Mouse (Mus musculus) kidney, postnatal 0 days (tissue): ENCODE data around the gene Tnrc6c. TPM values are rescaled to one million over a fixed set of nuclear protein-coding genes. Genes with fewer than 3 reads are reported as not detected.

ENCODE experiments used
- ATAC-seq: fragments of 200-750 bp; cut with Nextera tagmentation; replicated peaks from 2 replicates; pipeline ENCODE4 v1.8.0; 2017; ENCODE audit warnings: low read depth, moderate number of reproducible peaks, moderate TSS enrichment, moderate library complexity; ENCODE audit not compliant: low FRiP score
- DNase-seq: peaks from one replicate; pipeline ENCODE4 v3.0.0-alpha.2; 2016; ENCODE audit warnings: low spot score
- H3K27ac ChIP-seq: fragments of 300-500 bp; sonication (generic); 2 replicates; pipeline ENCODE4 v1.5.1; 2014; ENCODE audit warnings: mild to moderate bottlenecking
- H3K27me3 ChIP-seq: fragments of 300-500 bp; sonication (generic); 2 replicates; pipeline ENCODE4 v1.6.1; 2014; ENCODE audit warnings: low read length, mixed read lengths; ENCODE audit not compliant: insufficient read depth
- H3K36me3 ChIP-seq: fragments of 300-500 bp; sonication (generic); 2 replicates; pipeline ENCODE4 v1.6.1; 2014; ENCODE audit warnings: low read length, mixed read lengths; ENCODE audit not compliant: insufficient read depth
- H3K4me1 ChIP-seq: fragments of 300-500 bp; sonication (generic); replicated peaks from 2 replicates; pipeline ENCODE4 v1.6.1; 2014; ENCODE audit warnings: antibody characterized with exemption, low read length, mixed read lengths; ENCODE audit not compliant: insufficient read depth
- H3K4me2 ChIP-seq: fragments of 300-500 bp; sonication (generic); 2 replicates; pipeline ENCODE4 v1.6.1; 2014; ENCODE audit warnings: mild to moderate bottlenecking, low read length, moderate library complexity, mixed read lengths
- H3K4me3 ChIP-seq: fragments of 300-500 bp; sonication (generic); replicated peaks from 2 replicates; pipeline ENCODE4 v1.5.1; 2014; ENCODE audit warnings: low read depth, low read length
- H3K9ac ChIP-seq: fragments of 300-500 bp; sonication (generic); 2 replicates; pipeline ENCODE4 v1.6.1; 2014; ENCODE audit warnings: low read depth, low read length
- H3K9me3 ChIP-seq: fragments of 300-500 bp; sonication (generic); replicated peaks from 2 replicates; pipeline ENCODE4 v1.6.1; 2016; ENCODE audit warnings: low read length, inconsistent platforms, mixed read lengths
- CTCF ChIP-seq: IDR thresholded peaks from 2 replicates; pipeline ENCODE4 v1.5.1; 2016; ENCODE audit warnings: antibody characterized with exemption, low read depth, mild to moderate bottlenecking, moderate library complexity
- WGBS: fragments of 180-500 bp; shearing (Covaris S2); extraction: QIAGEN DNeasy Blood & Tissue Kit; methylation state at CpG from one replicate; pipeline ENCODE4 v1.1.7; 2014; 5-methylcytosine and 5-hydroxymethylcytosine counted together
- polyA plus RNA-seq: library from polyadenylated mRNA; unstranded; fragments of >200 nt; fragmentation: Nextera tagmentation; extraction: Ambion mirVana; gene quantifications from 2 replicates; pipeline ENCODE4 v1.2.1, GENCODE M21; 2015

The Tnrc6c gene
- polyA plus RNA-seq, 1 experiment from 2014 or later = 8.7 TPM

- Histone ChIP-seq H3K4me3 (no peak overlapping the region), H3K36me3 (no peaks in the 10 kb centered on the region), H3K4me2 (no peak overlapping the region), H3K27ac (no peak overlapping the region), H3K9me3 (no peaks in the 10 kb centered on the region), H3K9ac (no peak overlapping the region), H3K27me3 (no peaks in the 10 kb centered on the region), H3K4me1 (no peaks in the 10 kb centered on the region)
- TF ChIP-seq CTCF = peak; percentile 28; the same call in 1 of the 2 replicates
- no peak for DNase-seq
- ATAC-seq = no peak
- 90% methylated on average over 2 of the region's 2 CpGs for WGBS
Observed at GRCm38 (mm10) chr11:117642181-117642580, 11.9 kb upstream of the Tnrc6c start.

DNA sequence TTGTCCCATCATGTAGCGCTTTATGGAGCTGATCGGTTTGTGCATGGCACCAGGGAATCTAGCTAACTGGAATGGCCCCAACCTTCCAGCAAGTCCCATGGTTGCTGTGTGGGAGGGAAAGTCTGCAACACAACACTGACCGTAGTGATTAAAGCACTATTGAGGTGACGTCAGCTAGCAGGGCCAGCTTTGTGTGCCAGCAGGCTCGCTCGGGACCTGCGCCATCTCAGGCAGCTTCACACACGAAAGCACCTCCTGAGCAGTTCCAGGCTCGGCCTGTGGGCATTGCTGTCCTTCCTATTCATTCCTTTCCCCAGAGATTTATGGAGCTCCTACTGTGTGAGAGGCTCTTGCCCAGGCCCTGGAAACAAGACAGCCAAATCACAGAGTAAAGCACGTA lies 10.8 kb upstream of the Tnrc6c start:
- H3K27ac ChIP-seq = no peak overlapping the region
- no peak overlapping the region for H3K4me3 ChIP-seq
- no peaks in the 10 kb centered on the region for H3K4me1 ChIP-seq
- no peaks in the 10 kb centered on the region for H3K36me3 ChIP-seq
- ATAC-seq (no peak; the same call in 1 of the 2 replicates), DNase-seq (peak; percentile 44)
- WGBS = 45% methylated on average over 10 of the region's 10 CpGs
- no peaks in the 10 kb centered on the region for H3K27me3 ChIP-seq
- no peak for TF ChIP-seq CTCF
- no peak overlapping the region for H3K4me2 ChIP-seq
- H3K9me3 ChIP-seq = no peaks in the 10 kb centered on the region
- no peak overlapping the region for H3K9ac ChIP-seq

DNA sequence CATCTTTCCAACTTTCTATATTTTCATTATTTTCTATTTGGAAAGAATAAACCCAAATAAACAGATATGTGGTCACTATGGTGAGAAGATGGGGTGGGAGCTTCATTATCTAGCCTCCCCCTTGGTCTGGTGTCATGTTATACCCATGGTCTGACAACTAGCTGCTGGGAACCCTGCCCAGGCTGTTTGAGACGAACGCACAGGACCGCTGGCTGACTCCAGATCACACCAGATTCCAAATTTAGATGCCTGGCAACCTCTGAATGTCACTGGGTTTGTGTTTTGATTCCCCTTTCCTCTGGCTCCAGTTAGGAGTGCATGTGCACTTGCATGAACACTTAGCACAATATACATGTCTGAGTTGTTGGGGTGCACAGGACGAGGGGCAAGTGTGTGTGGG lies 7.3 kb upstream of the Tnrc6c start:
- H3K9me3 ChIP-seq = no peaks in the 10 kb centered on the region
- H3K27me3 ChIP-seq = no peaks in the 10 kb centered on the region
- H3K36me3 ChIP-seq = no peaks in the 10 kb centered on the region
- WGBS = 81% methylated on average over 4 of the region's 4 CpGs
- no peak for ATAC-seq
- H3K4me2 ChIP-seq = no peak overlapping the region
- H3K4me1 ChIP-seq = no peaks in the 10 kb centered on the region
- H3K27ac ChIP-seq = no peak overlapping the region
- H3K9ac ChIP-seq = no peak overlapping the region
- TF ChIP-seq CTCF = no peak
- no peak for DNase-seq
- H3K4me3 ChIP-seq = no peak overlapping the region

DNA sequence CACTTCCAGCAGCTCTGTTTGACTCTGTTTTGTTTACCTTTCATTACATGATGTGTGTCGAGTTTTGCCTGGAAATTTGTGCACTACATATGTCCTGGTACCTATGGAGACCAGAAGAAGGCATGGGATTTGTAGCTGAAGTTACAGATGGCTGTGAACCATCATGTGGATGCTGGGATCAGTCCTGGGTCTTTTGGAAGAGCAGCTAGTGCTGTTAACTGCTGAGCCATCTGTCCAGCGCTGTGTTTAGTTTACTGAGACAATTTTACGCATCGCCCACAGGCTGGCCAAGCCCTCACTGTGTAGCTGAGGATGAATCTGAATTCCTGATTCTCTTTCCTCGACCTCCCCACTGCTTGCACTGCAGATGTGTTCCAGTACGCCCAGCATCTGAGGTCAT lies 6.1 kb upstream of the Tnrc6c start:
- ATAC-seq (no peak), DNase-seq (no peak)
- no peak overlapping the region for H3K27ac ChIP-seq
- no peaks in the 10 kb centered on the region for H3K27me3 ChIP-seq
- no peaks in the 10 kb centered on the region for H3K36me3 ChIP-seq
- TF ChIP-seq CTCF = no peak
- no peaks in the 10 kb centered on the region for H3K4me1 ChIP-seq
- H3K4me2 ChIP-seq = no peak overlapping the region
- H3K4me3 ChIP-seq = no peak overlapping the region
- no peak overlapping the region for H3K9ac ChIP-seq
- H3K9me3 ChIP-seq = no peaks in the 10 kb centered on the region
- WGBS = 68% methylated on average over 6 of the region's 6 CpGs

GRCm38 (mm10) chr11:117650721-117651644 lies 3.1 kb upstream of the Tnrc6c start:
- Histone ChIP-seq H3K4me3 (no peak overlapping the region), H3K9ac (no peak overlapping the region), H3K27me3 (no peaks in the 10 kb centered on the region), H3K27ac (no peak overlapping the region), H3K4me1 (peaks cover under 1% of the 10 kb centered on the region), H3K36me3 (no peaks in the 10 kb centered on the region), H3K4me2 (no peak overlapping the region), H3K9me3 (no peaks in the 10 kb centered on the region)
- WGBS = 82% methylated on average over 13 of the region's 13 CpGs
- no peak for TF ChIP-seq CTCF
- ATAC-seq (no peak), DNase-seq (no peak)

DNA sequence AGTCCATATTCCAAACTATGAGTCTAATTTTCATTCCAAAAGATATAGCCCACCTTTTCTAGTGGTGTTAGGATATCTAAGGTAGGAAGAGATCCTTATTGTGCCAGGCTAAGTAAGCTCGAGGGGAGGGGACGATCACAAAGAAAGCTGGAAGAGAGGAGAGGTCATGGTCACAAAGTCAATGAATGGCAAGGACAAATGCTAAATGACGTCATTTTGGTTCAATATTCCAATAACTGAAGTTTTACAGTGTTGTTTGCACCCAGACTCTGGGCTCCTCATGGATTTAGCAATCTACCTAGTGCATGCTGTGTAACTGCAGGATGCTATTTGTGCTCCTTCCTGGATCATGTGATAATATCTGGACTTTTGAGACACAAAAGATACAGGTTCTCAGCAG lies 1.2 kb upstream of the Tnrc6c start:
- H3K9ac ChIP-seq = no peak overlapping the region
- DNase-seq = no peak
- WGBS = 68% methylated on average over 3 of the region's 3 CpGs
- TF ChIP-seq CTCF = no peak
- H3K27ac ChIP-seq = no peak overlapping the region
- no peaks in the 10 kb centered on the region for H3K27me3 ChIP-seq
- H3K4me3 ChIP-seq = no peak overlapping the region
- no peak for ATAC-seq
- peaks cover 7% of the 10 kb centered on the region for H3K4me1 ChIP-seq
- no peaks in the 10 kb centered on the region for H3K36me3 ChIP-seq
- H3K9me3 ChIP-seq = no peaks in the 10 kb centered on the region
- H3K4me2 ChIP-seq = no peak overlapping the region
